Mouse (Mus musculus): ENCODE results near the gene A3galt2. TPM values are rescaled to one million over a fixed set of nuclear protein-coding genes. Genes with fewer than 3 reads are reported as not detected.

A3galt2 gene
- polyA plus RNA-seq, 1 experiment from 2014 or later, result 0.35 TPM

DNA sequence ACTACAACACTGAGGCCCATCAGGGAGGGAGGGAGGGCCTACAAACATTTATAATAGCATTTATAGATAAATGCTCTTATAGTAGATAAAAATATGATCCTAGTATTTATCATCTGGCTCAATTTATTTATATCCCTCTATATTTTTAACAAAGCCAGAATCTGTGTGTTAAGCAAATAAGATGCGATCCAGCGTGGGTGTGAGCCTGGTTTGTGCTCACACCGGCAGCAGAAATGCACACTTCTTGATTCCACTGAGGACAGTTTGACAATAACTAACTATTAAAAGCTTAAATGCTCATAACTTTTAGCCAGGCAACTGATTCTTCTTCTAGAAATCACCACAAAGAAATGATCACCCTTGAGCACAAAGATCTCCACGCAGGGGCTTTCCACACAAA lies 32.9 kb downstream of the A3galt2 start:
- Histone ChIP-seq H3K4me3 (ENCODE audit: low read depth, low read length) (no peak overlapping the region), H3K9me3 (ENCODE audit: control insufficient read depth, low read length) (no peaks in the 10 kb centered on the region), H3K4me2 (ENCODE audit: low read length) (no peak overlapping the region), H3K27me3 (replicated peaks; ENCODE audit: control insufficient read depth, insufficient read depth, low read length) (no peaks in the 10 kb centered on the region), H3K36me3 (ENCODE audit: control insufficient read depth, insufficient read depth, low read length) (peaks cover 71% of the 10 kb centered on the region), H3K9ac (ENCODE audit: low read length) (no peak overlapping the region), H3K4me1 (replicated peaks; ENCODE audit: control insufficient read depth, insufficient read depth, low read length) (peaks cover 4% of the 10 kb centered on the region; the same call in 1 of the 2 replicates), H3K27ac (ENCODE audit: low read depth) (no peak overlapping the region)
- DNase-seq (ENCODE audit: low spot score) (no peak), ATAC-seq (replicated peaks; ENCODE audit: low FRiP score, low TSS enrichment, low read depth) (no peak)
- WGBS, result 94% methylated on average over 4 of the region's 4 CpGs

- Histone ChIP-seq H3K27me3 (replicated peaks; ENCODE audit: control insufficient read depth, insufficient read depth, low read length) (no peaks in the 10 kb centered on the region), H3K27ac (ENCODE audit: low read depth) (no peak overlapping the region), H3K9me3 (ENCODE audit: control insufficient read depth, low read length) (no peaks in the 10 kb centered on the region), H3K4me3 (ENCODE audit: low read depth, low read length) (no peak overlapping the region), H3K36me3 (ENCODE audit: control insufficient read depth, insufficient read depth, low read length) (peaks cover 57% of the 10 kb centered on the region), H3K4me1 (replicated peaks; ENCODE audit: control insufficient read depth, insufficient read depth, low read length) (peaks cover 4% of the 10 kb centered on the region; the same call in 1 of the 2 replicates), H3K9ac (ENCODE audit: low read length) (no peak overlapping the region), H3K4me2 (ENCODE audit: low read length) (peak overlapping the region; percentile 26)
- DNase-seq (ENCODE audit: low spot score) (no peak), ATAC-seq (replicated peaks; ENCODE audit: low FRiP score, low TSS enrichment, low read depth) (peak; percentile 45; the same call in 1 of the 2 replicates)
- WGBS, result 44% methylated on average over 18 of the region's 18 CpGs
These were observed 34.5 kb downstream of the A3galt2 start for GRCm38 (mm10) chr4:128789646-128790045.

- no peak for DNase-seq (ENCODE audit: low spot score)
- no peak overlapping the region for H3K4me3 ChIP-seq (ENCODE audit: low read depth, low read length)
- no peak overlapping the region for H3K4me2 ChIP-seq (ENCODE audit: low read length)
- 26% methylated on average over 1 of the region's 1 CpGs for WGBS
- H3K9me3 ChIP-seq (ENCODE audit: control insufficient read depth, low read length), result no peaks in the 10 kb centered on the region
- H3K27ac ChIP-seq (ENCODE audit: low read depth), result no peak overlapping the region
- H3K9ac ChIP-seq (ENCODE audit: low read length), result no peak overlapping the region
- peaks cover 13% of the 10 kb centered on the region for H3K4me1 ChIP-seq (replicated peaks; ENCODE audit: control insufficient read depth, insufficient read depth, low read length)
- no peaks in the 10 kb centered on the region for H3K27me3 ChIP-seq (replicated peaks; ENCODE audit: control insufficient read depth, insufficient read depth, low read length)
- no peak for ATAC-seq (replicated peaks; ENCODE audit: low FRiP score, low TSS enrichment, low read depth)
- H3K36me3 ChIP-seq (ENCODE audit: control insufficient read depth, insufficient read depth, low read length), result peaks cover 19% of the 10 kb centered on the region
These were observed 38.5 kb downstream of the A3galt2 start for GRCm38 (mm10) chr4:128793710-128794109.

DNA sequence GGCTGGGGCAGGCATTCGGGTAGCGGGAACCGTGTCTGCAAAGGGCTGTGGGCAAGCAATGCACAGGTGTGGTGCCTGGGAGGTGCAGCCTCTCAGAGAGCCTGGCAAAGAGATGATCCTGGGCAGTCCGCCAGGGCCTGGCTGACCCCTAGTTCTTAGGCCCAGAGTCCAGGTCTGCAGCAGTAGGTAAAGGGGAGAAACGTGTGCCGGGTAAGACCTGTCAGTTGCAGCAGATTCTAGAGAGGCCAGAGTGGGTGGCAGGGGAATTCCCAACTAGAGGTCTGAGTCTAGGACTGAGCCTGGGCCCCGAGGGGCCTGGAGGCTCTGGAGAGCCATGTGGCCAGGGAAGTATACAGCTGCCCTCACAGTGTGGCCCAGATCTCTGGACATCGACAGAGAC lies 39.0 kb downstream of the A3galt2 start:
- Histone ChIP-seq H3K27ac (ENCODE audit: low read depth) (no peak overlapping the region), H3K4me3 (ENCODE audit: low read depth, low read length) (no peak overlapping the region), H3K4me1 (replicated peaks; ENCODE audit: control insufficient read depth, insufficient read depth, low read length) (peaks cover 13% of the 10 kb centered on the region), H3K4me2 (ENCODE audit: low read length) (no peak overlapping the region), H3K27me3 (replicated peaks; ENCODE audit: control insufficient read depth, insufficient read depth, low read length) (no peaks in the 10 kb centered on the region), H3K9ac (ENCODE audit: low read length) (no peak overlapping the region), H3K36me3 (ENCODE audit: control insufficient read depth, insufficient read depth, low read length) (peaks cover 16% of the 10 kb centered on the region), H3K9me3 (ENCODE audit: control insufficient read depth, low read length) (no peaks in the 10 kb centered on the region)
- ATAC-seq (replicated peaks; ENCODE audit: low FRiP score, low TSS enrichment, low read depth) (no peak), DNase-seq (ENCODE audit: low spot score) (no peak)
- 87% methylated on average over 8 of the region's 8 CpGs for WGBS

DNA sequence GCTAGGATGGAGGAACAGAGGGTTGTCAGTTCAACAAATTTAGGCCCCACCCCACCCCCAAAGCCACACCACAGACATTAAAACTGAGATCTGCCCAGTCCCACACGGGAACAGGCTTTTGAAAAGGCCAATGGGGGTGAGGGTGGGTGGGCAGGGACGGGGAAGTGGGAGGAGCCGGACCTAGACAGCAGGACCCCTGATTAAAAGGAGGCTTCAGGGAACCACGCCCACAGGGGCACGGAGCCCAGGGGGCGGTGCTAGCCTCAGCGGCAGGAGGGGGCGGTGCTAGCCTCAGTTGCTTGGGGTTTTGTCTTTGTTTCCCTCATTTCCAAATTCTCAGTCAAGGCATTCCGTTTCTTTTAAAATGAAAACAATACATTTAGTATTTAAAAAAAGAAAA lies 40.4 kb downstream of the A3galt2 start:
- no peak overlapping the region for H3K9ac ChIP-seq (ENCODE audit: low read length)
- H3K4me2 ChIP-seq (ENCODE audit: low read length), result no peak overlapping the region
- no peaks in the 10 kb centered on the region for H3K9me3 ChIP-seq (ENCODE audit: control insufficient read depth, low read length)
- DNase-seq (ENCODE audit: low spot score) (no peak), ATAC-seq (replicated peaks; ENCODE audit: low FRiP score, low TSS enrichment, low read depth) (peak; percentile 33; the same call in 1 of the 2 replicates)
- H3K36me3 ChIP-seq (ENCODE audit: control insufficient read depth, insufficient read depth, low read length), result peaks cover 12% of the 10 kb centered on the region
- no peak overlapping the region for H3K27ac ChIP-seq (ENCODE audit: low read depth)
- no peaks in the 10 kb centered on the region for H3K27me3 ChIP-seq (replicated peaks; ENCODE audit: control insufficient read depth, insufficient read depth, low read length)
- H3K4me1 ChIP-seq (replicated peaks; ENCODE audit: control insufficient read depth, insufficient read depth, low read length), result peaks cover 16% of the 10 kb centered on the region
- H3K4me3 ChIP-seq (ENCODE audit: low read depth, low read length), result no peak overlapping the region
- 15% methylated on average over 9 of the region's 9 CpGs for WGBS

DNA sequence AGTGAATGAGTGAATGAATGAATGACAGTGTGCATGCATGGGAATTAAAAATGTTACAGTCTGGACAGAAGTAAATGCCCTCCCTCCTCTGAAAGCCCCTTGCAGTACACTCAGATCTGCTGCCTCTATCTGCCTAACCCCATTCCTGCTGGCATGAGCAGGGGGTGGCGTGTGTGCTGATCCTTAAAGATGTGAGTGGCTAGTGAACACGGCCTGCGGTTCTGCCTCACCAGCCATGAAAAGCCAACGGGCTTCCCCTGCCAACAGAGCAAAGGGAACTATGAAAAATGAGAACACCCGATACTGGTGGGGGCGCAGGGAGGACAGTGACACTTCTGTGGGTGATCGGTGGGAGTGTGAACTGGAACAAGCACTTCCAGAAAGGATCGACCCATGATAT lies 41.6 kb downstream of the A3galt2 start:
- WGBS, result 86% methylated on average over 8 of the region's 8 CpGs
- Histone ChIP-seq H3K36me3 (ENCODE audit: control insufficient read depth, insufficient read depth, low read length) (peaks cover 6% of the 10 kb centered on the region), H3K4me3 (ENCODE audit: low read depth, low read length) (no peak overlapping the region), H3K4me1 (replicated peaks; ENCODE audit: control insufficient read depth, insufficient read depth, low read length) (peaks cover 19% of the 10 kb centered on the region), H3K27me3 (replicated peaks; ENCODE audit: control insufficient read depth, insufficient read depth, low read length) (no peaks in the 10 kb centered on the region), H3K9me3 (ENCODE audit: control insufficient read depth, low read length) (no peaks in the 10 kb centered on the region), H3K27ac (ENCODE audit: low read depth) (no peak overlapping the region), H3K4me2 (ENCODE audit: low read length) (no peak overlapping the region), H3K9ac (ENCODE audit: low read length) (no peak overlapping the region)
- DNase-seq (ENCODE audit: low spot score) (no peak), ATAC-seq (replicated peaks; ENCODE audit: low FRiP score, low TSS enrichment, low read depth) (no peak)

DNA sequence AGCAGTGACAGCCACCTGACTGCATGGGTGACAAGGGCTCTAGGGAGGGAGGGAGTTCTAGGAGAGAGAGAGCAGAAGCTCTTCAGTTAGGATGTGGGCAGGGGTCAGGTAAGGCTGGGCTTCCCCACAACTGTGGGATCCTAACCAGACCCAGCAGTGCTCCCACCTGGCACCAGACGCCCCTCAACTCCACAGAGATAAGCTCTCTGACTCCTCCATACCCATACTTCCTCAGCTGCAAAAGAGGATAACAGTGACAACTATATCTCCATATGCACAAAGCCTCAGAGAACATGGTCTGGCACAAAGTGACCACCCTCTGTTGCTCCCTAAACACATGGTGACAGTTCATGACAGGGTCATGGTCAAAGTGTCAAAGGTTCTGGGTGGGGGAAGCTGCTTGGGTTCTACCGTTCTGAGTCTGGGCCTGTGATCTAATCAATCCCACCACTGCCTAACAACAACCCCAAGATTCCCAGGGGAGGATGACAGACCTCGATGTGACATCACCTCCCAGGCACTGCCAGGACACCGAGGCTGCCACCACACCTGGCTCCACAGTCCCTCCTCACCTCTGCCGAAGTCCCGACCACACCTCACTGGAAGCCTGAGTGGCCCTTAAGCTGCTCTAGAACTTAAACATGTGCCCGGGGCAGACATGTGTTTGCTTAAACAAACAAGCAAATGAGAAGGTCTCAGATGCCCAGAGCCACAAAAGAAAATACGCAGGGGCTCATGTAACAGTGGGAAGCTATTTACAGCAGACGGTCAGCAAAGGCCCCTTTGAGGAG lies 46.7 kb downstream of the A3galt2 start:
- peaks cover 35% of the 10 kb centered on the region for H3K4me1 ChIP-seq (replicated peaks; ENCODE audit: control insufficient read depth, insufficient read depth, low read length)
- no peaks in the 10 kb centered on the region for H3K27me3 ChIP-seq (replicated peaks; ENCODE audit: control insufficient read depth, insufficient read depth, low read length)
- ATAC-seq (replicated peaks; ENCODE audit: low FRiP score, low TSS enrichment, low read depth) (no peak), DNase-seq (ENCODE audit: low spot score) (no peak)
- H3K9me3 ChIP-seq (ENCODE audit: control insufficient read depth, low read length), result no peaks in the 10 kb centered on the region
- H3K4me2 ChIP-seq (ENCODE audit: low read length), result no peak overlapping the region
- no peak overlapping the region for H3K27ac ChIP-seq (ENCODE audit: low read depth)
- H3K36me3 ChIP-seq (ENCODE audit: control insufficient read depth, insufficient read depth, low read length), result no peaks in the 10 kb centered on the region
- no peak overlapping the region for H3K9ac ChIP-seq (ENCODE audit: low read length)
- 60% methylated on average over 9 of the region's 9 CpGs for WGBS
- no peak overlapping the region for H3K4me3 ChIP-seq (ENCODE audit: low read depth, low read length)

GRCm38 (mm10) chr4:128803569-128803968 lies 48.4 kb downstream of the A3galt2 start:
- H3K27ac ChIP-seq (ENCODE audit: low read depth), result no peak overlapping the region
- H3K4me1 ChIP-seq (replicated peaks; ENCODE audit: control insufficient read depth, insufficient read depth, low read length), result peaks cover 36% of the 10 kb centered on the region
- no peaks in the 10 kb centered on the region for H3K36me3 ChIP-seq (ENCODE audit: control insufficient read depth, insufficient read depth, low read length)
- ATAC-seq (replicated peaks; ENCODE audit: low FRiP score, low TSS enrichment, low read depth) (no peak), DNase-seq (ENCODE audit: low spot score) (no peak)
- peak overlapping the region; percentile 92; the same call in 1 of the 2 replicates for H3K4me3 ChIP-seq (ENCODE audit: low read depth, low read length)
- WGBS, result 41% methylated on average over 5 of the region's 5 CpGs
- peak overlapping the region; percentile 6; the same call in 1 of the 2 replicates for H3K9ac ChIP-seq (ENCODE audit: low read length)
- no peaks in the 10 kb centered on the region for H3K27me3 ChIP-seq (replicated peaks; ENCODE audit: control insufficient read depth, insufficient read depth, low read length)
- H3K9me3 ChIP-seq (ENCODE audit: control insufficient read depth, low read length), result no peaks in the 10 kb centered on the region
- H3K4me2 ChIP-seq (ENCODE audit: low read length), result peak overlapping the region; percentile 92
